Mouse (Mus musculus) monocyte, adult 2 months (primary cell): ENCODE results near the gene Enah.

Experiments
- DNase-seq, 2 experiments: peaks; one replicate each; pipeline ENCODE4 v3.0.0; 2022; ENCODE audit warnings: low spot score in 2 of 2, low read depth in 1 of 2

Gene Enah

DNA sequence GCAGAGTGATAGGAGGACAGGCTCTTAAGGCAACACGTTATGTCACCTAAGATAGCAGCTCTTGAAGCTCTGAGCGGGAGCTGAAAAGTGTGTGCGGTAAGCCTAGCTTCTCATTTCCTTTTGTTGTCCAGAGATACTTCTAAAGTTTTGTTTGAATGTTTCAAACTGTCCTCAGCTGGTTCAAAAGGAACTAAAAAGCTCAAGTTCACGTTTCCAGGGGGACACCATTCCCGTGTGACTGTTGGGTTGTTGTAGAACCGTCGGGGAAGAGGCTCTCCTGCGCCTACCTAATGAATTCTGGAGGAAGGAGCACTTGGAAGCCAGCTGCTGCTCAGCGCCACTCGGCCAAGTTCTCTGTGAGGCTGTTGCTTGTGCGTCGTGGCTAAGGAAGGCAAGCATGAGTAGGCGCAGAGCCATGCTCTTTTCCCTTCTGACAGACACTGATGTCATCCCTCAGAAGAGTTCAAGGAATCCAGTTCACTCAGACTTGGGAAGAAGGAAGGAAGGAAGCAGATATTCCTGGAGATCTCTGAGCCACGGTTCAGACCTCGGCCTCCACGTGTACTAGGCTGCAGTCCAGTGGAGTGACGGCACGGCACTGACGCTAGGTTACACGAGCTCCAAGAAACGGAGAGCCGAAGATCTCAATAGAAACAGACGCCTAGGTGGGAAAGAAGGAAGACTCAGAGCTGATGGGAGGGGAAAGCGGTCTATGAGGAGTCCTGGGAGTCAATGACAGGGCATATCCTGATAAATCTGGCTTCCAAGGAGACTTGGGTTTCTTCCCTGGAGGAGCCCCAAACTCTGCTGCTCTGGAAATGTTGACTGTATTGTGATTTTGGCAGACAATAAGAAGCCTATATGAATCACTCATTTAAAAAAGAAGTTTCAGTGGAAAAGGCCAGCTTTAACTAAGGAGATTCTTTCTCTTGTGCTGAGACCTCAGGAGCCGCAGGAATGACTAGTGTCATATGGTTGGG is 8.7 kb upstream of the Enah start:
- no peak for DNase-seq

DNA sequence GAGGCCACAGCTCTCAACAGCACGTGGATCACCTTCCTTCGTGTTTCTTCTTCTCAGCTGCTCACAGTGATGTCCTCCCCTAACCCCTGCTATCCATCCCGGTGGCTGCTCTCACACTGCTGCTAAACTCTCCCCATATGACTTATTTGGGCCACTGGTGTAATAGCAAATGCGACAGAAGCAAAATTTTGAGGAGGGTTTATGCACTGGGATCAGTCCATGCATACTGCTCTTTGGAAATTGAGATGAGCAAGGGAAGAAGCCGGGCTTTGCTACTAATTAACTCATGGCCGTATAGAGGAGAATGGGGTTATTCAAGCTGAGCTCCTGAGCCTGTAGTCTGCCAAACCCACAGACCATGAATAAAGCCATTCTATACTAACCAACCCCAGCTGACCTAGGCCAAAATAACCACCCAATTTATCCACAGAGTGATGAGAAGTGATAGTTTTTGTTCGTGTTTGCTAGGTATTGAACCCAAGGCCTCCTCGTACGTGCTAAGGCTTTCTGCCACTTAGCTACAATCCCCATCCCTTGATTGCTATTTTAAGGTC is 7.7 kb upstream of the Enah start:
- no peak for DNase-seq

DNA sequence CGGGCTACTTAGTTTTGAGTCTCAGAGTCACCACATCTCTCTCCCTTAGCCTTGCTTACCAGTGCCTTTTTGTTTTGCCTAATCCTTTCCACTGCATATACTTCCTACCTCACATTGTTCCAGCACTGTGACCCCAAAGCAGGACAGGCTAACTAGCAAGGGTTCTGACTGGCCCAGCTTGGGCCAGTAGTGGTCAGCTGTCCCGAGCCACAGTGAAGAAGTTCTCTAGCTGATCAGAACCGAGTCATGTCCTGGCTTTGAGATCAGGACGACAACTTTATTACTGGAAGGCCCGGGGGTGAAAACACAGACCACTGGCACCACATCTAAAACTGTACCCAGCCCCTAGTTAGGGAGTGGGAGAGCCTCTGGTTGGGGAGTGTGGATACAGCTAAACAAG is 7.0 kb upstream of the Enah start:
- DNase-seq = no peak

DNA sequence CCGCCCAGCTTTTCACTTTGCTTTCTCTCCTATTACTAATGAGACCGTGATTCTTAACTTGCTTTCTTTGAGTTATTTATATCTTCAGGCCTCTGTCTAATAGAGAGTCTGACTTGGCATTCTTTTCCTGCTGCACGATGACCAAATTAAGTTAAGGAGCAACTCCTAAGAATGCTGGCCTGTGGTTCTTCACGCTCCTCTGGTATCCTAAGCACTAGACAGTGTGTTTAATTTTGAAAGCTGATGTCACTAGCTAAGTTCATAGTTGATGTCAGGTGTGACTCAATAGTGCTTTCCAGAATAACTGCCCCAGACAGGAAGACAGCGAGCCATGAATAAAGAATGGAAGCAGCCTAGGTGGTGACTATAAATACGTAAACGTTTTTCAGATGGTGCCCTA is 6.3 kb upstream of the Enah start:
- DNase-seq = no peak

DNA sequence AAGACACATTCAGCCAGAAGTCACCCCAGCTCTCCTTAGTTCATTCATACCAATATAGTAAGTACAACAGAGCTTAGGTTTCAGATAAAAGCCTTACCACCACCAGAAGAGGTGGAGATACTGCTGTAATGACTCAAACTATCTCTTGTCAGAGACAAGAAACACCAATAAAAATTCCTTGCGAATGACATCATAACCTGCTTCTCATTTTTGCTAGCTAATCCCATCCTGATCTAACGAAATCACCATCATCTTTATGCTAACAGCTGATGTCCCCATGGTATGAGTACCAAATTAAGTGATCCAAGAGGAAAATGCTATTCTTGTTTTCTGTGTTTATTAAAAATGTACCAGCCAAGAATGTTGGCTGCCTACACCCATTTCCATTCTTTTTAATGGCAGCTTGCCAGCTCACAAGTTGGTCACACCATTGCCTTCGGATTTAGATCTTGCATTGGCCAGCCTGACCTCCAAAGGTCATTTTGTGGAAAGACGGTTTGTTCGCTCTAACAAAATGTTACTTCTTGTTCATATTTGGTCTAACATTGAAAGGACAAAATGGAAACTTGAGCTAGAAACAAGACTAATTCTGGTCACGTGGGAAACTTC is 2.0 kb upstream of the Enah start:
- DNase-seq = no peak

DNA sequence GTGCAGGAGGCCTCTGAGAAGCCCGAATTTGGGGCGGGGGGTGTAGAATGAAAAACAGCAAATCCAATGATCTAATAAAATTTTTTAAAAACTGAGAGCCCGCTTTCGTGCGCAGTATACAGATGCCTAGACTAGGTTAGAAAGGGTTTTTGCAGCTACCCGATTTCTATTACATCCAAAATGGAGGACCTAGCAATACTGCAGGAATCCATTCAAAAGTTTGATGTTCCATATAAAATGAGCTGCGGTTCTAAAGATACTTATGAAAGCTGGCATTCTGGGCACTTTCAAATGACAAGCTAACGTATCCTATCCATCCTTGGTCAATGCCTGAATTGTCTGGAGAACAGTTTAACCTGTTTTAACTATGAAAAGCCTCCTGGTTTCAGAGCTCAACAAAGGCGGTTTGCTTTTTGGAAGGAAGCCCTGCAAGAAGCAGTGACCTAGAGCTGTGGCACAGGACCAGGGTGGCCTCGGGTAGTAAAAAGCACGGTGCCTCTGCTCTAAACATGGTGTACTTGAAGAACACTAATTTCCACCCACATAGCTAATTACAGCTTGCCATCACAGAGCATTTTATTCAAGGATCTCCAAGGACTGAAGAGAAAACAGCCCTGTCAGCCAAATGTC is 1.2 kb upstream of the Enah start:
- DNase-seq = no peak

DNA sequence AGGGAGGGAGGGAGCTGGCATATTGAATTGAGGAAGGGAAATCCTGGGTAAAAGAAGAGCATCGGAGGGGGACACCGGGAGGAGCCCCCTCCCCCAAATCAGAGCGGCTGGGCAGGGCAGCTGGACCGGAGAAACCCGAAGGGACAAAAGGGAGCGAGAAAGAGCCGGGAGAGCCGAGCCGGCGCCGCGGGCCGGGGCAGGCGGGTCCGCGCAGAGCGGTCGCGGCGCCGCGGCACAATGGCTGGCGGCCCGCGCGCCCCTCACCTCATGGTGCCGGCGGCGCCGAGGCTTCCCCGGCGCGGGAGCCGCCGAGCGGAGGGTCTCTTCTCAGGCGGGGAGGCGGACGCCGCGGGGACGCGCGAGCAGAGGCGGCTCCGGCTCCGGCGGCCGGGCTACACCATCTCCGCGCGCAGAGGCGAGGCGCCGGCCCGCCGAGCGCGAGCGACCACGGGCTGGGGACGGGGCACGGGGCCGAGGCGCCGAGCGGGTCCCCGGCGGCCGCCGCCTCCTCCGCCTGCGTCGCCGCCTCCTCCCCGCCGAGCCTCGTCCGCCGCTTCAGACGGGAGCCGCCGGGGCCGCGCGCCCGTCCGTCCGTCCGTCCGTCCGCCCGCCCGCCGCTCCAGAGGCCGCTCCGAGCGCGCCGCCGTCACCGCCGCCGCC is 394 bp downstream of the Enah start:
- DNase-seq = no peak

DNA sequence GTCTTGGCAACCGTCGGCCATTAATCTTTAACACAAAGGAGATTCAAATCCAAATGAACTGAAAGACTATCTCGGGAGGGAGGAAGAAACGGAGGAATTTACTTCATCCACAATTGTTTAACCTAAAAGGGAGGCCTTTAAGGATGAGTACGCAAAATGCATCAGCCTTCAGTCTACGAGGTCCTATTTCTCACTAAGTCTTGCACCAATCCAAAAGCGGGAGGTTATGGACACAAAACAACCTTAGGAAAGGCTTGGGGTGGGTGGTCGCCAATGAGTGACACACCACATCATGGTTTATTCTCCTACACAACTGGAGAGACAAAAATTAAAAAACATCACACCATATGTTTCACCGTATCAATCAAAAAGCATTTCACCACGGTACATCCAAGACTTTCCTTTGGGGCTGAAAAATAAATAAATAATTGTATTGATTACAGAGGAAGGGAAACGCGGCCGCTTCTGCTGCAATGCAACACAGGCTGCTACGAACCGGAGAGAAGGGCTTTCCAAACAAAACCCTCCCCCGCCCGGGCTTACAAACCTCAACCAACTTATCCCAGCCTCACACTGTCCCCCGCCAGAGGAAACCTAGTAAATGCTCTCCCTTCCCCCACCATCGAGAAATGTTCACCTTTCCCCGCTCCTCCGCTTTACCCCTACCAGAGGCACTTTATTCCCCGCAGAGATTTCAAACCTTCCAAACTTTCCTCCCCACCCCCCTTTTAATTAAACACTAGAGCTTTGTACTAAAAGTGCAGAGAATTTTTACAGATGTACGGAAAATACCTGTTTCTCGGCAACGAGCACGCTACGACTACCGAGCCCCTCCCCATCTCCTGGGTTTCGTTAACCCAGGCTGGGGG is 1.2 kb downstream of the Enah start:
- DNase-seq = no peak

DNA sequence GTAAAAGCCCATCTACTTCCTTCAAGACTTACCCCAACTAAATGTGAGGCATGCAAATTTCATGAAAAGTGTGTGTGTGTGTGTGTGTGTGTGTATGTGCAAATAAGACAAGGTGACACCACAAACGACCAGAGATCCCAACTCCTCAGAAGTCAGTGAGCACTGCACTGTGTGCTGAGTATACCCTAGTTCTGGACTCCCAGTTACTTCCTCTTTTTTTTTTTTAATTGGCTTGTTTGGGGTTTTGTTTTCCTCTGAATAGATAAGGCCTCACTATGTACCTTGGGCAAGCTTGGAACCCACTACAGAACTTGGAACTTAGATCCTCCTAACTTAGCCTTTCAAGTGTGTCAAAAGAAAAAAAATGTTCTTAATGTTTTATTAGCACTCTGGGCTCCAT is 14.0 kb downstream of the Enah start:
- no peak for DNase-seq

DNA sequence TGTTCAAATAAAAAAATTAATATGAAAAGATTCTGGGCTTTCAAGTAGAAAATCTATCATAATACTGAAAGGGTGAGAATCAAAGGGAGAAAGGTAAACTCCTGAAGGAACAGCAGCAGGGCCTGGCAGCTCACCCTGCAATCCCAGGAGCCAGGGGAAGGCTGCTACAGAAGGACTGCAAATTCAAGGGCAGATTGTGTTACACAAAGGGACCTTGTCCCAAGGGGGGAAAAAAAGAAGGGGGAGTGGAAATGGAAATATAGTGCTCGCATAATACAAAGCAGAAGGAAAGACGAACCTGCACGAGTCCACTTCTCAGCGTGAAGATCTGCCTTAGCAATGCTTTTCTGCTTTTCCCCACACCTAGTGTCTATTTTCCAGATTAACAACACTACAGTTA is 21.1 kb downstream of the Enah start:
- no peak for DNase-seq

DNA sequence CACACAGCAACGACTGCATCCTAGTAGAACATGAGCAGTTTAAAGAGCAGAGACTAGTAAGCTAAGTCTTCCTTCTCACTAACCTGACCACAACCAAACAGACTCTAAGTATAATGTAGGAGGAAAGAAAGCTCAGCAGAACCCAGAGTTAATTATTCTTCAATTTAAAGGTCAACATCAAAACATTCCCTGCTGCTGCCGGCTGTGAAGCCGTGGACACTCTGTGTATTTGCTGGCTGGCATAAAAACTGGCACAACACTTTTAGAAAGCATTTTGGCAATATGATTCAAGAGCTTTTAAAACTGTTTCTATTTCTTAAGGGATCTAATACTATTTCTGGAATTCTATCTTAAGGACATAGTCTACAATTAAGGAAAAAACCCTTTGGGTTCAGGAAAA is 22.0 kb downstream of the Enah start:
- no peak for DNase-seq

DNA sequence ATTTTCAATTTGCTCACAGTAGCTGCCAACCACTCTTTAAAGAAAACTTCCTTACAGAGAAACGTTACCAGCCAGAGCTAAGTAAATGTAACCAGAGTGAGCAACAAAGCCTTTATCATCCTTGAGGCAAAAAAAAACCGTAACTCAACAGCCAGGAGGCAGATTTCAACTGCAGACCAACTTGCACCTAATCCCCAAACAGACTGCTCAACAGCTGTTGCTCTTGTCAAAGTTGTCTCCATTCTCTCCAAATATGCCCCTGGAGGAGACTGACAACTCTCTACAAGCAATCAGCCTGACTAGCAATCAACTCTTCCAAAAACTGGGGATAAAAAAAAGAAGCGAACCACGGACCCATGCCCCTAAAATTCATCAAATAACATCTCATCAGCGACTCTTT is 26.2 kb downstream of the Enah start:
- DNase-seq = no peak

DNA sequence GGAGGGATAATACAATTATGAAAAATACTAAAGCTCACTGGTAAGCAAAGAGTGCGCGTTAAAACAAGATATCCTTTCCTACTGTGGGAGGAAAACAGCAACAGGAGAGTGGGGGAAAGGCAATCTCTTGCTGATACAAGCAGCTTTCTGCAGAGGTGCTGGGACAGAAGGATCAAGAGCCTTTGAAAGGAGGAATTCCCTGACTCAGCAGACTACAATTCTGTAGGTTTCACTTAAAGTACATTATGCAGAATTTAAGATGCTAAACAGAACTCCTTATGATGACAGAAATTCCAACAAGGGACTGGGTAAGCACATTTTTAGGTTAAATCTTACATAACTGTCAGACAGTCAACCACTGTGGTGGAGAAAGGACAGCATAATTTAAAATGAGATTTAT is 31.4 kb downstream of the Enah start:
- DNase-seq = no peak

DNA sequence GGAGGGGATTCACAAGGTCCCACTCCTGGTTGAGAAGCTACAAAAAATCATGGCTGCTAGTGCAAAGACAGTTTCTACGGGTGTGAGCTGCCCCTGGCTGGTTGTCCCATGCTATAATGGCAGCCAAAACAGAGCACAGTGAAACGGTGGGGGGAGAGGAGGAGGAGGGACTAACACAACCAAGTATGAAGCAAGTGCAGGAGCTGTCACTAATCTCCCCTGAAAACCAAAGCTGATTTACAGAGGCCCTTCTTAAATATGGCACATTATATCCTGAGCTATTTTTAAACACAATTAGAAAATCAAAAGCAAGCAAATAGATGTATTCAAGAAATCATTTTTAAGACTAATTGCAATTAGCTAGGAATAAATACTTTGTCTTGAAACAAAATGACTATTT is 32.6 kb downstream of the Enah start:
- no peak for DNase-seq

DNA sequence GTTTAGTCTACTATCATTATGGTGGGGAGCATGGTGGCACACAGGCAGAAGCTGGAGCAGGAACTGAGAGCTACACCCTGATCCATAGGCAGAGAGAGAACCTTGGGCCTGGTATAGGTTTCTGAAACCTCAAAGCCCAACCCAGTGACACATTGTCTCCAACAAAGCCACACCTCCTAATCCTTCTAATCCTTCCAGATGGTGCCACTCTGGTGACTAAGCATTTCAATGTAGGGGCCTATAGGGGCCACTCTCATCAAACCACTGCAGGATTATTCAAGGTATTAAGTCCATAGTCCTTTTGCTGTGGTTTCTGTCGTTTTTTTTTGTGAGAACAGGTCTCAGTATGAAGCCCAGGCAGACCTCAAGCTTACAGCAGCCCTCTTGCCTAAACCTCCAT is 33.9 kb downstream of the Enah start:
- DNase-seq = no peak

DNA sequence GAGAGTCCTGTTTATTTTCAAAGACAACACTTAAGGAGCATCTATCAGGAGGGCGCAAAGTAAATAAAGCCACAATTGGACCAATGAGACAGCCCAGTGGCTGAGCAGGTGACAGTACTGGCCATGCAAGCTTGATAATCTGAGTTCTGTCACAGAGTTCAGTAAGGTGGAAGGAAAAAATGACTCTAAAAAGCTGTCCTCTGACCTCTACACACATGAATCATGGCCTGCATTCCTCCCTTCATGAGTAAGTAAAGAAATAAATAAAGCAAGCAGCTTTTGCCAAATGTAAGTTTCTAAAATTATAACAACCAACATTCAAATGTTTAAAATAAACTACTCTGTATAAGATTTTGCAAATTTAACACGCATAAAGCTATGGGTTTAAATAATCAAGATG is 35.0 kb downstream of the Enah start:
- DNase-seq = no peak

DNA sequence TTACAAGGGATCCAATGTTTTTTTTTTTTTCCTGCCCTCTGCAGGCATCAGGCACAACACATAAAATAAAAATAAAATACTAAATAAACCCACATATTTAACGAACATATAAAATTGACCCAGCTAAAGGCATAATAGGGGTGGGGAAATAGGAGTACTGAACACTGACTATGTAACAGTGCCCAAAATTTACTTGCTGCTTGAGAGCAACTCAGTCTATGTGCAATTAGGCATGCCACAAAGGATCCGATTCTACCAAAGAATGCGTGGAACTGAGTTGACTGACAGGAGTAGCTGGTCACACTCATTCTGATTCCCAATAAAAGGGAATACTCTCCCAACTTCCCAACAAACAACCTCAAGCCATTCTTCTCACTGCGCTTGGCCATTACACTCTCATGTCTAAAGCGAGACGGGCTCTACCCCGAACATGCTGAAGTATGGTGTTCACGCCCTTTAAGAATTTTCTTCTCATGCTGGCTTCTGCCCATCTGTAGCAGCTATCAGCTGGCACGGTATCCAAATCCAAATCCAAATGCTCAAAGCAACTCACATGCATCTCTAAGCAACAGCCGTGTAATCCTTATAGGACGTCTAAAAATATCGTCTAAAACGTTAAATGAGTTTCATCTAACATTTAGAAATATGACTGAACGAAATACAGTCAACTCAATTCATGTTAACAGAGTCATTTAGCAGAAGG is 39.6 kb downstream of the Enah start:
- no peak for DNase-seq

DNA sequence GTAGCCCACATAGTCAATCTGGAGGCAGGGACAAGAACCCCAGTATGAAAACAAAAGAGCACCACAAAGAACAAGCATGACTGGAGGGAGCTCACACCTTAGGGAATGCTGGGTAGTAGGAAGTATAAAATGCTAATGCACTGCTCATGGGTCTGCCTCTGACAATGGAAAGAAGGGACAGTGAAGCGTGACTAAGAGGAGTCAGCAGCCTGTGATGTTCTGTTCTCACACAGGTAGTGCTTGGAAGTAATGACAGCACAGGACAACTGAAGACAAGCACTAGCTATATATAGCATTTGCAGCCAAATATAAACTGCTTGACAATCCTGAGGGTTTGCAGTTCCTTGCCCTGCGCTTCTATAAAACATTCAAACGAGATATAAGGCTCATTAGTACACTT is 44.3 kb downstream of the Enah start:
- no peak for DNase-seq

DNA sequence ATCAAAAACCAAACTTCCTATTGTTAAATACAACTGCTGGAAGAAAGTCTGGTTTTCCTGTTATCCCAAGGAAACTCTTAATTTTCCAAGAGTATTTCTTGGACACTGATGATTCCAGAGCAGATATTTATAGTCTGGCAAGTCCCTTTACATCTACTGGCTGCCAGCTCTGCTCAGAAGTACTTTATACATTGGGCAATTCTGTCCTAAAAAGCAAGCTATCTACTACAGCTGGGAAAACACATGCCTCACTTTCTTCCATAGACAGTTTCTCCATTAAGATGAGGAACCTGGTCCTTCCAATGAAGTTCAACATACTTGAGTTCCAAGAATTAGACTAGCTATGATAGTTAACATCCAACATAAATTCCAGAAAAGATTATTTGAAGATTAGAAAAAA is 44.9 kb downstream of the Enah start:
- DNase-seq = no peak

DNA sequence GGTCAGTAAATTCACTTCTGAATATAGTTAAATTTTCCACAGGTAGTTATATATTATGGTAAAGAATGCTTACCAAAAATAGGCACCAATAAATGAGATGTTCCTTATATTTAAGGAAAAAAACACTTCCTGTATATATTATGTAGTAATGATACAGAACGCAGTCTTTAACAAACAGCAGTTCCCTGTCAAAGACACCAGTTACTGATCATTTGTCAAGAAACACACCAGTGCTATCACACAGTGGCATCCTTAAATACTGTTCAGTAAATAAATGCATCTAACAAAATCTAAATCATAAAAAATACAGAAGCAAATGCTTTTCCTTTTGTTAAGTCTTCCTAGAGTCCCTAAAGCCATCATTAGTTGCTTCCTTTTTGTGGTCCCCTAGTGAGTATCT is 54.5 kb downstream of the Enah start:
- DNase-seq = no peak
